Mouse (Mus musculus): ENCODE data around the gene Sgsm1.

Sgsm1 gene

GRCm38 (mm10) chr5:113283726-113284125, 26.9 kb downstream of the Sgsm1 start:
- DNase-seq (ENCODE audit: low read depth) = no peak

- DNase-seq (ENCODE audit: low read depth) = no peak
Measured at GRCm38 (mm10) chr5:113281557-113281956, 29.0 kb downstream of the Sgsm1 start.

GRCm38 (mm10) chr5:113280138-113280856, 30.3 kb downstream of the Sgsm1 start:
- DNase-seq (ENCODE audit: low read depth) = no peak

- DNase-seq (ENCODE audit: low read depth) = no peak
Measured at GRCm38 (mm10) chr5:113275839-113276238, 34.7 kb downstream of the Sgsm1 start.

GRCm38 (mm10) chr5:113271207-113271811, 39.3 kb downstream of the Sgsm1 start:
- no peak for DNase-seq (ENCODE audit: low read depth)

GRCm38 (mm10) chr5:113270043-113270442, 40.5 kb downstream of the Sgsm1 start:
- DNase-seq (ENCODE audit: low read depth) = no peak

GRCm38 (mm10) chr5:113268246-113268645, 42.3 kb downstream of the Sgsm1 start:
- no peak for DNase-seq (ENCODE audit: low read depth)

- no peak for DNase-seq (ENCODE audit: low read depth)
Measured at GRCm38 (mm10) chr5:113265637-113266036, 44.9 kb downstream of the Sgsm1 start.

- DNase-seq (ENCODE audit: low read depth) = no peak
Measured at GRCm38 (mm10) chr5:113250806-113251205, 59.8 kb downstream of the Sgsm1 start.

GRCm38 (mm10) chr5:113249263-113249930, 61.2 kb downstream of the Sgsm1 start:
- DNase-seq (ENCODE audit: low read depth) = no peak

- DNase-seq (ENCODE audit: low read depth) = no peak
Measured at GRCm38 (mm10) chr5:113230196-113230595, 80.4 kb downstream of the Sgsm1 start.

GRCm38 (mm10) chr5:113226632-113227102, 83.9 kb downstream of the Sgsm1 start, which contains the start of gene Tmem211:
Gene Tmem211, plus strand, starts transcription at chr5:113226909.
- peak; percentile 27 for DNase-seq (ENCODE audit: low read depth)

GRCm38 (mm10) chr5:113225686-113226435, 84.7 kb downstream of the Sgsm1 start:
- no peak for DNase-seq (ENCODE audit: low read depth)

GRCm38 (mm10) chr5:113225271-113225670, 85.3 kb downstream of the Sgsm1 start:
- no peak for DNase-seq (ENCODE audit: low read depth)

GRCm38 (mm10) chr5:113223888-113224287, 86.7 kb downstream of the Sgsm1 start:
- DNase-seq (ENCODE audit: low read depth) = no peak

GRCm38 (mm10) chr5:113221147-113221865, 89.3 kb downstream of the Sgsm1 start, which contains the start of gene 2900026A02Rik:
Gene 2900026A02Rik, minus strand, starts transcription at chr5:113221236.
- DNase-seq (ENCODE audit: low read depth) = peak; percentile 9

GRCm38 (mm10) chr5:113220383-113221146, 90.0 kb downstream of the Sgsm1 start:
- DNase-seq (ENCODE audit: low read depth) = no peak

- DNase-seq (ENCODE audit: low read depth) = no peak
Measured at GRCm38 (mm10) chr5:113219876-113220275, 90.7 kb downstream of the Sgsm1 start.

GRCm38 (mm10) chr5:113219450-113219849, 91.1 kb downstream of the Sgsm1 start:
- no peak for DNase-seq (ENCODE audit: low read depth)

- no peak for DNase-seq (ENCODE audit: low read depth)
Measured at GRCm38 (mm10) chr5:113218617-113219235, 91.9 kb downstream of the Sgsm1 start.
